Mouse (Mus musculus): Measurements from ENCODE around the gene Cap1.

DNA sequence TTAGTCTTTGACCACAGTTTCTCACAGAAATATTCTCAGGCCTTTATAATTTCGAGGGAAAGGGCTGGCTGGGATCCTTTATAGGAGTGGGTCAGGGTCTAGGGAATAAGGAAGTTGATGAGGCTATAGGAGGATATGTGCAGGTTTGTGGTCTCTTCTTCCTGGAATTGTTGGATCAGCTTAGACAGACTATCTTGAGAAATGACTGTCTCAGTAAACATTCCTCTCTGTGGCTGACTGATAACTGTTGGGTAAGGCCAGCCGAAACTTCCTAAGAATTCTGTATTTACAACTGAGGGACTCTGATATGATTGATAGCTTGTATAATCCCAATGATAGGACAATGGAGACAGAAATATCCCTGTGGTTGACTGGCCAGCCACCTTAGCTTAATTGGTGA, 74.0 kb downstream of the Cap1 start:
- TF ChIP-seq EP300 (IDR thresholded peaks at IDR 0.05; ENCODE audit: low read depth): no peak
- TF ChIP-seq CTCF (IDR thresholded peaks at IDR 0.05; ENCODE audit: low read depth): no peak

Data from heart, postnatal 0 days (tissue).